Mouse (Mus musculus) cerebellum, postnatal 4 days (tissue): ENCODE data around the gene Lrrk1.
"Not testable (repeated sequence)": the region's sequence is repeated elsewhere in the genome, so short reads cannot be mapped to it uniquely, and the experiment has no call there.

Experiments
- DNase-seq, 2 experiments: peaks; one replicate each; pipeline ENCODE4 v3.0.0; 2022; ENCODE audit warnings: low spot score in 2 of 2, mixed read lengths in 1 of 2

Lrrk1 gene

GRCm38 (mm10) chr7:66195881-66196280 lies 192.3 kb downstream of the Lrrk1 start:
- no peak for DNase-seq

- no peak for DNase-seq
Observed at GRCm38 (mm10) chr7:66194511-66194910, 193.6 kb downstream of the Lrrk1 start.

GRCm38 (mm10) chr7:66190385-66190784 lies 197.8 kb downstream of the Lrrk1 start:
- DNase-seq, result not testable (repeated sequence)

- DNase-seq, result no peak
Observed at GRCm38 (mm10) chr7:66187581-66188231, 200.4 kb downstream of the Lrrk1 start.

GRCm38 (mm10) chr7:66185370-66185769 lies 202.8 kb downstream of the Lrrk1 start:
- DNase-seq, result no peak

- no peak for DNase-seq
Observed at GRCm38 (mm10) chr7:66184026-66184425, 204.1 kb downstream of the Lrrk1 start.

GRCm38 (mm10) chr7:66183404-66183803 lies 204.7 kb downstream of the Lrrk1 start:
- DNase-seq, result no peak

GRCm38 (mm10) chr7:66182075-66182715 lies 206.0 kb downstream of the Lrrk1 start:
- no peak for DNase-seq

GRCm38 (mm10) chr7:66180711-66181365 lies 207.3 kb downstream of the Lrrk1 start:
- DNase-seq, result no peak

GRCm38 (mm10) chr7:66180260-66180659 lies 207.9 kb downstream of the Lrrk1 start:
- DNase-seq, result no peak

- no peak for DNase-seq
Observed at GRCm38 (mm10) chr7:66179711-66180110, 208.4 kb downstream of the Lrrk1 start.

- DNase-seq, result peak in 1 of 2 experiments; percentile 57
Observed at GRCm38 (mm10) chr7:66179120-66179581, 209.0 kb downstream of the Lrrk1 start.

GRCm38 (mm10) chr7:66178101-66178500 lies 210.0 kb downstream of the Lrrk1 start:
- no peak for DNase-seq

- no peak for DNase-seq
Observed at GRCm38 (mm10) chr7:66176929-66177328, 211.2 kb downstream of the Lrrk1 start.
